Mouse (Mus musculus) embryonic stem cell, embryonic (primary cell): ENCODE results near the gene Map2.

Experiments
- CTCF ChIA-PET, 4 experiments: fragments of 300-600 bp in 2 of 4; fragments of 350-600 bp in 2 of 4; sonication (Branson Sonifier 250); formaldehyde crosslinking; loops; one replicate each; lab custom pipeline; 2022; ENCODE audit warnings: inconsistent platforms in 2 of 4; lab: Charles Lee
- POLR2A ChIA-PET, 4 experiments: fragments of 300-600 bp in 2 of 4; fragments of 350-600 bp in 2 of 4; sonication (Branson Sonifier 250); formaldehyde crosslinking; loops; one replicate each; lab custom pipeline; 2022; ENCODE audit warnings: antibody characterized with exemption in 4 of 4, inconsistent platforms in 1 of 4; lab: Charles Lee

Gene Map2

GRCm38 (mm10) chr1:66279222-66280009, 104.3 kb downstream of the Map2 start:
- POLR2A ChIA-PET, result interaction anchor here in 1 of 4 experiments (0.6 kb wide), 1 partner anchor 204 kb away, joined by 3 read pairs; no protein-coding TSS in a partner anchor
- CTCF ChIA-PET, result no interaction called here

- CTCF ChIA-PET, result no interaction called here
- POLR2A ChIA-PET, result no interaction called here
These were observed 105.1 kb downstream of the Map2 start for GRCm38 (mm10) chr1:66280152-66280551.

- ChIA-PET POLR2A (no interaction called here), CTCF (no interaction called here)
These were observed 107.4 kb downstream of the Map2 start for GRCm38 (mm10) chr1:66282447-66282846.

- POLR2A ChIA-PET, result no interaction called here
- CTCF ChIA-PET, result no interaction called here
These were observed 113.9 kb downstream of the Map2 start for GRCm38 (mm10) chr1:66288987-66289386.

- ChIA-PET POLR2A (no interaction called here), CTCF (no interaction called here)
These were observed 117.2 kb downstream of the Map2 start for GRCm38 (mm10) chr1:66292121-66292881.

GRCm38 (mm10) chr1:66299376-66299775, 124.3 kb downstream of the Map2 start:
- ChIA-PET CTCF (no interaction called here), POLR2A (no interaction called here)

GRCm38 (mm10) chr1:66320378-66321135, 145.5 kb downstream of the Map2 start:
- POLR2A ChIA-PET, result interaction anchor here in 2 of 4 experiments (0.6 kb wide), 2 partner anchors 11 to 455 kb away, joined by 3 to 5 read pairs; no protein-coding TSS in a partner anchor

GRCm38 (mm10) chr1:66321136-66321502, 146.0 kb downstream of the Map2 start:
- CTCF ChIA-PET, result interaction anchor here in 1 of 4 experiments (0.7 kb wide), 1 partner anchor 692 kb away, joined by 3 read pairs; no protein-coding TSS in a partner anchor
- POLR2A ChIA-PET, result interaction anchor here in 2 of 4 experiments (0.6 kb wide), 2 partner anchors 10 to 456 kb away, joined by 3 to 5 read pairs; no protein-coding TSS in a partner anchor

More at GRCm38 (mm10) chr1:66320378-66321135, 145.5 kb downstream of the Map2 start:
- CTCF ChIA-PET, result interaction anchor here in 1 of 4 experiments (0.7 kb wide), 1 partner anchor 693 kb away, joined by 3 read pairs; no protein-coding TSS in a partner anchor

GRCm38 (mm10) chr1:66321631-66322142, 146.6 kb downstream of the Map2 start:
- CTCF ChIA-PET, result interaction anchor here in 1 of 4 experiments (0.7 kb wide), 1 partner anchor 692 kb away, joined by 3 read pairs; no protein-coding TSS in a partner anchor
- POLR2A ChIA-PET, result interaction anchor here in 2 of 4 experiments (0.6 to 0.7 kb wide), 4 partner anchors 9 to 496 kb away, joined by 3 to 5 read pairs (median 3); partner anchors contain the start of gene Kansl1l (in 1 of the 2)

GRCm38 (mm10) chr1:66323461-66323860, 148.4 kb downstream of the Map2 start:
- ChIA-PET POLR2A (interaction anchor here in 1 of 4 experiments (0.6 to 0.7 kb wide), 2 partner anchors 120 to 277 kb away, joined by 3 to 6 read pairs; no protein-coding TSS in a partner anchor), CTCF (no interaction called here)

- POLR2A ChIA-PET, result no interaction called here
- CTCF ChIA-PET, result interaction anchor here in 1 of 4 experiments (0.6 kb wide), 1 partner anchor 202 kb away, joined by 3 read pairs; no protein-coding TSS in a partner anchor
These were observed 149.9 kb downstream of the Map2 start for GRCm38 (mm10) chr1:66324951-66325350.

- CTCF ChIA-PET, result no interaction called here
- POLR2A ChIA-PET, result no interaction called here
These were observed 153.9 kb downstream of the Map2 start for GRCm38 (mm10) chr1:66328996-66329395.

GRCm38 (mm10) chr1:66329534-66329933, 154.5 kb downstream of the Map2 start:
- ChIA-PET CTCF (interaction anchor here in 1 of 4 experiments (0.6 kb wide), 1 partner anchor 583 kb away, joined by 3 read pairs; no protein-coding TSS in a partner anchor), POLR2A (no interaction called here)

GRCm38 (mm10) chr1:66335724-66336284, 160.7 kb downstream of the Map2 start:
- POLR2A ChIA-PET, result no interaction called here
- CTCF ChIA-PET, result no interaction called here

- ChIA-PET POLR2A (no interaction called here), CTCF (no interaction called here)
These were observed 164.1 kb downstream of the Map2 start for GRCm38 (mm10) chr1:66339213-66339612.

- CTCF ChIA-PET, result no interaction called here
These were observed 173.5 kb downstream of the Map2 start for GRCm38 (mm10) chr1:66348404-66349165.

GRCm38 (mm10) chr1:66349166-66349835, 174.2 kb downstream of the Map2 start:
- POLR2A ChIA-PET, result interaction anchor here in 1 of 4 experiments (0.6 kb wide), 1 partner anchor 728 kb away, joined by 3 read pairs; no protein-coding TSS in a partner anchor
- CTCF ChIA-PET, result interaction anchor here in 1 of 4 experiments (0.6 kb wide), 1 partner anchor 435 kb away, joined by 4 read pairs; no protein-coding TSS in a partner anchor

More at GRCm38 (mm10) chr1:66348404-66349165, 173.5 kb downstream of the Map2 start:
- POLR2A ChIA-PET, result no interaction called here
